8 mouse cellular contexts compared by ENCODE assay signal in genomic region chr17:24839842-24840241, GRCm38 (mm10). TPM values are rescaled to one million over a fixed set of nuclear protein-coding genes. Genes with fewer than 3 reads are reported as not detected.
DNase-seq lines count a peak whose midpoint lies in the region; ATAC-seq and TF ChIP-seq lines count a peak whose summit lies in the region.

Gene Hagh, plus strand, starts transcription at chr17:24840143.

- no peak for TF ChIP-seq POLR2A in kidney, adult 2 months (IDR thresholded peaks at IDR 0.05; ENCODE audit: low read depth, low read length)

- no peak within 1 kb of the TSS for H3K4me3 ChIP-seq in kidney, adult 2 months (ENCODE audit: insufficient read depth, low read depth, low read length)
- H3K4me3 ChIP-seq in gastrocnemius, adult 2 months: no peak within 1 kb of the TSS
- H3K4me3 ChIP-seq in hindbrain, embryonic 15.5 days: no peak within 1 kb of the TSS
- no peak within 1 kb of the TSS for H3K4me3 ChIP-seq in liver, postnatal 0 days (ENCODE audit: low read depth, low read length)

- H3K9me3 ChIP-seq in hindbrain, embryonic 15.5 days: no peaks in the 10 kb centered on the region
- no peaks in the 10 kb centered on the region for H3K9me3 ChIP-seq in liver, postnatal 0 days (ENCODE audit: low read length)

- ATAC-seq in hindbrain, embryonic 15.5 days (ENCODE audit: low FRiP score, low read depth): no peak
- no peak for ATAC-seq in liver, postnatal 0 days

- no peak within 1 kb of the TSS for H3K27ac ChIP-seq in kidney, adult 2 months (ENCODE audit: insufficient read depth, low read depth, low read length)
- H3K27ac ChIP-seq in gastrocnemius, adult 2 months: no peak within 1 kb of the TSS
- H3K27ac ChIP-seq in hindbrain, embryonic 15.5 days (replicated peaks): no peak within 1 kb of the TSS
- no peak within 1 kb of the TSS for H3K27ac ChIP-seq in liver, postnatal 0 days (ENCODE audit: low read depth)

- no peaks in the 10 kb centered on the region for H3K27me3 ChIP-seq in kidney, adult 2 months (replicated peaks; ENCODE audit: control insufficient read depth, insufficient read depth, low read length)
- peaks cover 15% of the 10 kb centered on the region for H3K27me3 ChIP-seq in hindbrain, embryonic 15.5 days
- H3K27me3 ChIP-seq in liver, postnatal 0 days (ENCODE audit: insufficient read depth, low read length): no peaks in the 10 kb centered on the region

- no peaks in the 10 kb centered on the region for H3K36me3 ChIP-seq in kidney, adult 2 months (ENCODE audit: control insufficient read depth, insufficient read depth, low read length)
- no peaks in the 10 kb centered on the region for H3K36me3 ChIP-seq in hindbrain, embryonic 15.5 days
- no peaks in the 10 kb centered on the region for H3K36me3 ChIP-seq in liver, postnatal 0 days (replicated peaks; ENCODE audit: insufficient read depth, low read length)

- no peak within 1 kb of the TSS for H3K4me2 ChIP-seq in hindbrain, embryonic 15.5 days
- H3K4me2 ChIP-seq in liver, postnatal 0 days (ENCODE audit: low read depth, low read length): no peak within 1 kb of the TSS

- 65% methylated on average over 8 of the region's 8 CpGs for WGBS in kidney, adult 2 months
- 77% methylated on average over 8 of the region's 8 CpGs for WGBS in hindbrain, embryonic 15.5 days
- 73% methylated on average over 8 of the region's 8 CpGs for WGBS in liver, postnatal 0 days (ENCODE audit: insufficient replicate concordance)

- peaks cover 3% of the 10 kb centered on the region; the same call in 1 of the 2 replicates for H3K4me1 ChIP-seq in kidney, adult 2 months (ENCODE audit: control insufficient read depth, insufficient read depth, low read length)
- H3K4me1 ChIP-seq in hindbrain, embryonic 15.5 days (replicated peaks): no peaks in the 10 kb centered on the region
- H3K4me1 ChIP-seq in liver, postnatal 0 days (ENCODE audit: insufficient read depth): no peaks in the 10 kb centered on the region

- H3K9ac ChIP-seq in hindbrain, embryonic 15.5 days: no peak within 1 kb of the TSS
- no peak within 1 kb of the TSS for H3K9ac ChIP-seq in liver, postnatal 0 days (replicated peaks)

- intact Hi-C loops in gastrocnemius, adult 2 months (cut with DNase I): loop anchor here (10.0 kb wide), 1 partner anchor 95 kb away; no protein-coding TSS in a partner anchor

- no peak for DNase-seq in kidney, adult 2 months
- DNase-seq in kidney, postnatal 25 days: no peak
- DNase-seq in adrenal gland, postnatal 10 days: no peak
- no peak for DNase-seq in gastrocnemius, adult 2 months
- DNase-seq in liver, postnatal 0 days: no peak
- DNase-seq in MN1 (ENCODE audit: low spot score): no peak
- DNase-seq in spleen, adult 12 weeks (ENCODE audit: low spot score): no peak

- TF ChIP-seq CTCF in kidney, adult 2 months (conservative IDR thresholded peaks at IDR 0.05; ENCODE audit: insufficient read depth, insufficient read length, low read depth, low read length): no peak
- TF ChIP-seq CTCF in gastrocnemius, adult 2 months (IDR thresholded peaks at IDR 0.05): no peak
- TF ChIP-seq CTCF in liver, postnatal 0 days (IDR thresholded peaks at IDR 0.05; ENCODE audit: low read depth): no peak

- no peak for TF ChIP-seq EP300 in liver, postnatal 0 days (IDR thresholded peaks at IDR 0.05; ENCODE audit: low read depth)

RNA-seq across cellular contexts. Expression of gene Hagh, which starts in this region (rescaled TPM):
- 636 and 727 TPM in 2 replicates for polyA plus RNA-seq in kidney, adult 2 months (2012; rRNA removed)
- 100 to 1,000 TPM; 132 to 147 TPM for total RNA-seq in adrenal gland, postnatal 10 days (2021)
- total RNA-seq in gastrocnemius, adult 2 months (2021): 10 to 100 TPM; 75.8 to 90.9 TPM
- polyA plus RNA-seq in hindbrain, embryonic 15.5 days (2015; fragmentation: Nextera tagmentation; extraction: Ambion mirVana): 71.8 and 72.1 TPM in 2 replicates
- 233 and 241 TPM in 2 replicates for polyA plus RNA-seq in liver, postnatal 0 days (2015; fragmentation: Nextera tagmentation; extraction: Ambion mirVana)
